Mouse (Mus musculus) thymus, adult 2 months (tissue): ENCODE measurements around the gene Sept4. TPM values are rescaled to one million over a fixed set of nuclear protein-coding genes. Genes with fewer than 3 reads are reported as not detected.

Experiments
- DNase-seq: peaks from one replicate; pipeline ENCODE4 v3.0.0; 2021
- H3K27ac ChIP-seq: fragments of 200-500 bp; 2 replicates; pipeline ENCODE4 v1.5.1; 2012; ENCODE audit warnings: low read length, control low read depth; ENCODE audit not compliant: control insufficient read depth, insufficient read depth
- H3K27me3 ChIP-seq: fragments of 200-500 bp; 2 replicates; pipeline ENCODE4 v1.6.1; 2012; ENCODE audit warnings: mild to moderate bottlenecking, low read length, moderate library complexity, mixed read lengths; ENCODE audit not compliant: control insufficient read depth, insufficient read depth
- H3K36me3 ChIP-seq: fragments of 200-500 bp; 2 replicates; pipeline ENCODE4 v1.6.1; 2012; ENCODE audit warnings: mild to moderate bottlenecking, low read length, moderate library complexity; ENCODE audit not compliant: control insufficient read depth, insufficient read depth
- H3K4me1 ChIP-seq: fragments of 200-500 bp; replicated peaks from 2 replicates; pipeline ENCODE4 v1.6.1; 2012; ENCODE audit warnings: low read length; ENCODE audit not compliant: control insufficient read depth, insufficient read depth
- H3K4me3 ChIP-seq: fragments of 200-500 bp; 2 replicates; pipeline ENCODE4 v1.5.1; 2012; ENCODE audit warnings: mild to moderate bottlenecking, low read length, control low read depth, moderate library complexity; ENCODE audit not compliant: control insufficient read depth, insufficient read depth
- CTCF ChIP-seq: fragments of 200-500 bp; IDR thresholded peaks from 2 replicates; pipeline ENCODE4 v1.5.1; 2012; ENCODE audit warnings: mild to moderate bottlenecking, control low read depth, low read length, moderate library complexity, borderline replicate concordance; ENCODE audit not compliant: control insufficient read depth, poor library complexity, insufficient read depth; ENCODE audit errors: extremely low read depth
- POLR2A ChIP-seq: fragments of 200-500 bp; IDR thresholded peaks from 2 replicates; pipeline ENCODE4 v1.6.1; 2012; ENCODE audit warnings: mild to moderate bottlenecking, low read length, control low read depth, moderate library complexity; ENCODE audit not compliant: control insufficient read depth, poor library complexity, insufficient read depth; ENCODE audit errors: extremely low read depth
- WGBS: fragments of 180-500 bp; shearing (Covaris S2); methylation state at CpG from one replicate; pipeline ENCODE4 v1.1.7; 2018; 5-methylcytosine and 5-hydroxymethylcytosine counted together
- polyA plus RNA-seq: library from polyadenylated mRNA; depleted of rRNA; stranded (reverse); fragments of >200 nt; gene quantifications from 2 replicates; pipeline ENCODE4 v1.2.3, GENCODE M21; 2012

Gene Sept4
- polyA plus RNA-seq, 1 experiment: 13.2 TPM

GRCm38 (mm10) chr11:87577601-87578248, 9.0 kb downstream of the Sept4 start:
- H3K4me3 ChIP-seq: no peak overlapping the region
- TF ChIP-seq POLR2A (no peak), CTCF (no peak)
- H3K27me3 ChIP-seq: no peaks in the 10 kb centered on the region
- WGBS: 74% methylated on average over 6 of the region's 6 CpGs
- no peak overlapping the region for H3K27ac ChIP-seq
- H3K36me3 ChIP-seq: no peaks in the 10 kb centered on the region
- DNase-seq: no peak
- H3K4me1 ChIP-seq: peaks cover 12% of the 10 kb centered on the region

DNA sequence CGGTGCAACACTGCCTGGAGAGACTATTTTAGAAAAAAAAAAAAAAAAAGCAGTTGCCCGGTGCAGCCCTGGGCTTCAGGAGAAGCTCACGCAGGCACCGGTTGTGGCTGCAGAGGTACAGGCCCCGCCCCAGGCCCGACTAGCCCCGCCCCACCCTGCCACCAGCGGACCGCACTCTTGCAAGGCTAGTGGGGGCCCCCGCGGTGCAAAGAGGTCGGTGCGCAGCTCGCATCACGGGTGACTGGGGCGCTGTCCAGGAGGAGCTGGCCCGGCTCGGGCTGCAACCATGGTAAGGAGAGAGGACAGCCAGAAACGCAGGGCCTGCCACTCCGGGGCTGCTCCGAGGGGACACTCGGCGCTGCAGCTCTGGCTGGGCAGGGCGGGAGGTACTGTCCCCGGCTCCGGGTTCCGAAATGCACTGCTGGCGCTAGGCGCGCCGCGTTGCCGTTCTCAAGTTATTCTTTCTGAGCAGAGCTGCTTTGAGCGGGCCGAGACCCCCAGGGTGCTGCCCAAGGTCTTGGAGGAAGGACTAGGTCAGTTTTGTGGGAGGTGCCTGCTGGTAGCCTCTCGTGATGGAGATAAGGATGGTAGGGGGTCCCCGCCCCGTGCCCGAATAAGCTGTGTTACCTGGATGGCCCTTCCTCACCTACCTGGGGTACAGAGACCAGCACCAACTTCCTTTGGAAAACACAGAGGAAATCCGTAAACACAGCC, 9.7 kb downstream of the Sept4 start:
- Histone ChIP-seq H3K27me3 (no peaks in the 10 kb centered on the region), H3K27ac (no peak overlapping the region), H3K4me3 (peak overlapping the region; percentile 69), H3K4me1 (peaks cover 12% of the 10 kb centered on the region), H3K36me3 (no peaks in the 10 kb centered on the region)
- 1% methylated on average over 40 of the region's 40 CpGs for WGBS
- TF ChIP-seq CTCF (0 out of 2 replicates have a peak, but pooled peaks have one; percentile 29), POLR2A (no peak)
- peak; percentile 66 for DNase-seq

DNA sequence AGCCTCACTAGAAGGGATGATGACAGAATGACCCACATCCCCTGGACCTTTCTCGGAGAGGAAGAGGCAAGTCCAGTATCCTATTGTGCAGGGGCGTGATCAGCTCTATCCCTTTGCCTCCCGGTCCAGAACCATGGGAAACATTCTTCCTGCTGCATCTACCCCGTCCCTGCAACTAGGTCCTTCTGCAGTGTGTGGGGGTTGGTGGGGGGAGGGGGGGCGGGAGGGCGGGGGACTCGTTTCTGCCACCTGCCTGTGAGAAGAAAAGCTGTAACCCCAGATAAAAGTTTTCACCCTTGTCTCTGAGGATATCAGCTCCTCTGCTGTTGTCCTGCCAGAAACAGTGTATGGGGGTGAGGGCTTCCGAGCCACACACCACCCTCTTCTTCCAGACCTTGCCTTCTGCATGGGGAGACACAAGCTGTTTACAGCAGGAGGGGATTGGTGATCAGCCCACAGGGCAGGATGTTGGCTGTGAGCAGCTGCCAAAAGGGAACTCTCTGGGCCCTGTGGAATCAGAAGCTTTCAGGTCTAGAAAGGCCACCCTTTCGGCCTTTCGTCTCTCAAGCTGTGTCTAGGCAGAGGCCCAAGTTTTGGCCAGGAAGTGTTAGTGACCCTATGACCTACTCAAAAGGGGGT, 10.4 kb downstream of the Sept4 start:
- H3K4me3 ChIP-seq: peak overlapping the region; percentile 69
- H3K36me3 ChIP-seq: no peaks in the 10 kb centered on the region
- 18% methylated on average over 9 of the region's 10 CpGs for WGBS
- DNase-seq: no peak
- peaks cover 12% of the 10 kb centered on the region for H3K4me1 ChIP-seq
- H3K27me3 ChIP-seq: no peaks in the 10 kb centered on the region
- H3K27ac ChIP-seq: no peak overlapping the region; the same call in 1 of the 2 replicates
- TF ChIP-seq POLR2A (no peak), CTCF (no peak)

- no peak for DNase-seq
- TF ChIP-seq CTCF (no peak), POLR2A (no peak)
- H3K4me1 ChIP-seq: peaks cover 12% of the 10 kb centered on the region
- no peaks in the 10 kb centered on the region for H3K27me3 ChIP-seq
- 87% methylated on average over 1 of the region's 1 CpGs for WGBS
- H3K27ac ChIP-seq: no peak overlapping the region
- H3K36me3 ChIP-seq: no peaks in the 10 kb centered on the region
- H3K4me3 ChIP-seq: no peak overlapping the region
These were observed 11.0 kb downstream of the Sept4 start for GRCm38 (mm10) chr11:87579713-87580112.

- DNase-seq: no peak
- Histone ChIP-seq H3K27ac (no peak overlapping the region), H3K4me1 (peaks cover 12% of the 10 kb centered on the region), H3K36me3 (no peaks in the 10 kb centered on the region), H3K4me3 (no peak overlapping the region), H3K27me3 (no peaks in the 10 kb centered on the region)
- TF ChIP-seq CTCF (no peak), POLR2A (no peak)
- 86% methylated on average over 10 of the region's 10 CpGs for WGBS
These were observed 11.9 kb downstream of the Sept4 start for GRCm38 (mm10) chr11:87580543-87581085.

GRCm38 (mm10) chr11:87581161-87581865, 12.6 kb downstream of the Sept4 start:
- Histone ChIP-seq H3K36me3 (no peaks in the 10 kb centered on the region), H3K4me1 (peaks cover 12% of the 10 kb centered on the region), H3K27ac (no peak overlapping the region), H3K4me3 (no peak overlapping the region), H3K27me3 (no peaks in the 10 kb centered on the region)
- no peak for DNase-seq
- TF ChIP-seq POLR2A (no peak), CTCF (no peak)
- WGBS: 95% methylated on average over 12 of the region's 12 CpGs
